Mouse (Mus musculus) large intestine, adult 2 months (tissue): ENCODE data around the gene Ppp3ca. TPM values are rescaled to one million over a fixed set of nuclear protein-coding genes. Genes with fewer than 3 reads are reported as not detected.

Experiments
- DNase-seq: peaks from one replicate; pipeline ENCODE4 v3.0.0-alpha.2; 2012; ENCODE audit warnings: low read depth, low spot score
- WGBS: fragments of 180-500 bp; shearing (Covaris S2); methylation state at CpG from one replicate; pipeline ENCODE4 v1.1.7; 2018; 5-methylcytosine and 5-hydroxymethylcytosine counted together
- polyA plus RNA-seq: library from polyadenylated mRNA; depleted of rRNA; stranded (reverse); fragments of >200 nt; gene quantifications from 2 replicates; pipeline ENCODE4 v1.2.3, GENCODE M21; 2012; rRNA removed

The Ppp3ca gene
- 8.4 and 12.0 TPM in 2 replicates for polyA plus RNA-seq

- 1% methylated on average over 39 of the region's 43 CpGs for WGBS
Measured at GRCm38 (mm10) chr3:136670110-136670359, at the start of gene Ppp3ca. TSS of gene Ppp3ca (plus strand) at chr3:136670124.

GRCm38 (mm10) chr3:136640544-136641230 lies 29.2 kb upstream of the Ppp3ca start:
- DNase-seq: no peak

More at GRCm38 (mm10) chr3:136670110-136670359, at the start of gene Ppp3ca:
- no peak for DNase-seq

DNA sequence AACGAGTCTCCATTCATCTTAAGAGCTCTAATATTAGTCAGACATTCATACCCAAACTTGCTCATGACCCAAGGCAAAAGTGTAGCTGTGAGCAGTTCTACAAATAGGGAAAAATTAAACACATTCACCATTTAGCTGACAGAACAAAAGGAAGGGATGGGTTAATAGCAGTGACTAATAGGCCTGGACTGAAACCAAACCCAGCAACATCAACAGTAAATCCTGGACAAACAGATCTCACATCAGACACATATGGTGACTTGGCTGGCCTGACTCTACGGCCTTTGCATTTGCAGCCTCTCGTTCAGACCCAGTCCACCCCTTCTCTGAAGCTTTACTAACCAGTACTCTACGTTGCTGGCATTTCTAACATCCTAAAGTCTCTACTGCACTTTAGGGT lies 19.0 kb upstream of the Ppp3ca start:
- DNase-seq: no peak
- 73% methylated on average over 4 of the region's 4 CpGs for WGBS

More at GRCm38 (mm10) chr3:136640544-136641230, 29.2 kb upstream of the Ppp3ca start:
- WGBS: 40% methylated on average over 5 of the region's 5 CpGs

DNA sequence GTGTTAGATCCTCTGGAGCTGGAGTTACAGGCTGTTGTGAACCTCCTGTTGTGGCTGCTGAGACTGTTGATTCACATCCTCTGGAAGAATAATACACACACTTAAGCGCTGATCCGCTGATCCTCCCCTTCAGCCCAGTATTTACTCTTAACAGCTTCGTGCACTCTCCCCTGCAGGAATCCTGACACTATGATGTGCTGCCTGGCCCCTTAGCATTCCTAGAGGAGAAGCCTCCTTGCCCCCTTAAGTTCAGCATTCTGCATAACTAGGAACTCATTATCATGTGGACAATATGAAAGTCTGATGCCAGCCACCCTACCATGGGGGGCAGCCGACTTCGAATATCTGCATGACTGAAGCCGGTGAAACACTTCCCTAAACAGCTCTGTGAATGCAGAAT lies 18.4 kb upstream of the Ppp3ca start:
- WGBS: 55% methylated on average over 6 of the region's 6 CpGs
- DNase-seq: no peak

- WGBS: 80% methylated on average over 3 of the region's 3 CpGs
- no peak for DNase-seq
Measured at GRCm38 (mm10) chr3:136656460-136657035, 13.4 kb upstream of the Ppp3ca start.

DNA sequence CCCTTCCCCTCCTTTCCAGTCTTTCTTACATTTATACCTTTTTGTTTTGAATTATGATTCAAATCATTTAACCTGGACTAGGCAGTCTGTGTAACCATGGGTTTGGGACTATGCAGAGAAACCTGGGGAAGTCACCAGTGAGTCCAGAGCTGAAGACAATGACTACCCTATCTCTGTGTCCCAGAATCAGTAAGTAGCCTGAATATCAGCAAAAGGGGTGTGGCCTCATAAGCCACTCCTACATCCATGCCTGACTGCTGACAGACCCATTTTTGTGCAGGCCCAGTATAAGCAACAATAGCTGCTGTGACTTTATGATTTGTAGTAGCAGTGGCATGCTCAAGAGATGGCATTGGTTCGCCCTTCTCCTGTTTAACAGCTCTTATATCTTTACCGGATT lies 11.2 kb upstream of the Ppp3ca start:
- 96% methylated on average over 2 of the region's 2 CpGs for WGBS

DNA sequence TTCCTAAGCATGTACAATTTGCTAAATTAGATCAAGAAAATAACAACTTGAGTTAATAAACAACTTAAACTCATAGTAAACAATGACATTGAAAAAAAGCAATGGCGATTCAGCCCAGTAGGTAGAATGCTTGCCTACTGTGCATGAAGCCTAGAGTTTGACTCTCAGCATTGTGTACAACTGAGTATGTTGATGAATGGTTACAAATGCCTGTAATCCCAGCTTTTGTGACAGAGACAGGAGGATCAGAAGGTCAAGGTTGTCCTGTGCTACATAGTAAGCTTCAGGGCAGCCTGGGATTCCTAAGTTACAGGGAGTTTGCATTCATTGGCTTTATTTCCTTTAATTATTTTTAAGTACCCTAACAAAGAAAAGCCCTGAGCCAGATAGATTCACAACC lies 4.8 kb upstream of the Ppp3ca start:
- DNase-seq: no peak
- 90% methylated on average over 1 of the region's 1 CpGs for WGBS

More for the DNA sequence above, 11.2 kb upstream of the Ppp3ca start:
- DNase-seq: no peak

- WGBS: 44% methylated on average over 2 of the region's 2 CpGs
Measured at GRCm38 (mm10) chr3:136668072-136668471, 1.9 kb upstream of the Ppp3ca start.

DNA sequence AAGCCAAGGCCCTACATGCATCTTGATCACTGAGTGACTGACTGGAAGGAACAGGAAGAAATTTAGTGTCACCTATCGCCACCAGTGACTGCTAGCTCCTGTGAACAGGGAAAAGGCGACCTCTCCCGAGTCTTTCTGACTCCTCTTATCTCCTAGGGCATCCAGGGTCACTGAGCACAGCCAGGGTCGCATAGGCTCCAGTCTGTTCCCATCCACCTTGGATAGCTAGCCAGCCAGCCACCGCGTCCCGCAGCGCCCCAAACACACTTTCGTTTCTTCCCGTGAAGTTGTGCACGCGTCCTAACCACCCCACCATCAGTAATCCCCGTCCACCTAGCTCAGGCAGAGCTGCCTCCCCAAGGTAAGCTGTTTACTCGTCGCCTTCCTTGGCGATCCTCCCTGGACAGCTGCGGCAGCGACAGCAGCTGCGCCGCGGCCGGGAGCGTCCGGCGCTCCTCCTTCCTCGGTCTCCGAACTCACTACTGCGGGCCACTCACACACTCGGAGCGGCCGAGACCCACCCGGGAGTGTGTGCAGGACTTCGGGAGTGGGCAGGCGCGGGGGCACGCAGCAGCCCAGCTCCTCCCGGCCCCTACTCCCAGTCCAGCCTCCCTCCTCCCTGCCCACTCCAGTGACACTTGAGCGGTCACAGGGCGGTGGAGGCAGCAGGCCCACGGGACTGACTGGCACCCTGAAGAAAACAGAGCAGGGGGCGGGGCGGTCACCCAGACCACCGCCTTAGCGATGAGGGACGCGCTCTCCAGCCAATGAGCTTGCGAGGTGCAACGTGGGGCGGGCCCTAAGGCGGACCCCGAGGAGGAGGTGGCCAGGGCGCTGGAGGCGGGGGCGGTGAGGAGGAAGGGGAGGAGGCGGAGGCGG lies 454 bp upstream of the Ppp3ca start:
- WGBS: under 1% methylated on average over 54 of the region's 56 CpGs
- DNase-seq: peak; percentile 84

More at GRCm38 (mm10) chr3:136668072-136668471, 1.9 kb upstream of the Ppp3ca start:
- no peak for DNase-seq

GRCm38 (mm10) chr3:136670360-136671131 lies 622 bp downstream of the Ppp3ca start:
- DNase-seq: peak; percentile 16
- WGBS: under 1% methylated on average over 92 of the region's 92 CpGs

DNA sequence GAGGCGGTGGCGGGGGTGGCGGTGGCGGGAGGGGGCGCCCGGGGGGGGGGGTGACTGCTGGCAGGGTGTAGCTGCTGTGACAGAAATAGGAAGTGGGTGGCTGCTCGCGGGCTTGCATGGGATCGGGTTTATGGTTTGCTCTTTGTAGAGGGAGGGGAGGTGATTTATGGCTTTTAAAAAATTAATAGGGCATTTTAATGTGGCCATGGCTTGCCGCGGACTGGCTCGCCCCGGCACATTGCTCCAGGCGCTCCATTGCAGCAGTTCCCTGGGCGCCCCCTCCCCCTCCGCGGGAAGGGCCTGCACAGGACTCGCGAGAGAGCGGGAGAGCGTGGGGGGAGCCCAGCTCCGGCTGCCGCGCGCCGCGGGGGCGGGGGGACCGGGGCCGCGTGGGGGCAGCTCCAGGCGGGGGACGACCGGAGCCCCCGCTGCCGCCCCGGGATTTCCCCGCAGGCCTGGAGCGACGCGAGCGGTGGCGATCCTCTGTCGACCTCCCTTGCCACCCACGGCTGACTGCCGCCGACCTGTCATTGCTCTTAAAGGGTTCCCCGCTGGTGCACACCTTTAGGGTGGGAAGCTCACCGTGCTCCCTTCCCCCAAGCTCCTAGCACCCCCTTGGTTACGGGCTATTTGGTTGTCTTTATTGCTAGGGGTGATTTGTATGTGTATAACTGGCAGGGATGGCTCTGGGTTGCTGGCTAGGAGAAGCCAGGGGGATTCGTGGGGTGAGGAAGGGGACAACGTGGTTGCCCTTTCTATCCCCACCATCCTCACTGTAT lies 1.4 kb downstream of the Ppp3ca start:
- WGBS: under 1% methylated on average over 52 of the region's 52 CpGs

GRCm38 (mm10) chr3:136671940-136672278 lies 2.0 kb downstream of the Ppp3ca start:
- WGBS: 13% methylated on average over 5 of the region's 5 CpGs
- DNase-seq: no peak

More for the DNA sequence above, 1.4 kb downstream of the Ppp3ca start:
- peak; percentile 18 for DNase-seq

DNA sequence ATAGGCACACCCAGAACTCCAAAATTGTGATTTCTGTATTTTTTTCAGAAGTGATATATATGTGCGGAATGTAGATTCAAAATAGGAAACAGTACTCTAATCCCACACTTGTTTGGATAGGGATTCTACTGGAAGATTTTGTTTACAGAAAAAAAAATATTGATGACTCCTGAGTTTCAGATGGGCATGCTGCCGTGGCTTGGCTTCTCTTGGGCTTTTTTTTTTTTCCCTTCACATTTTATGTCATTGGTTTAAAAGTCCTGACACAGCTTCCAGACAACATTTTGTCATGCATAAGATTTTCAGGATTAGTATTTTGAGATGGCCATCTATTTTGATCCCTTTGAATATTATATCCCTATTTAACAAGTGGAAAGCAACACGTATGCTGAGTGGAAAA lies 2.9 kb downstream of the Ppp3ca start:
- DNase-seq: no peak
- WGBS: 73% methylated on average over 3 of the region's 3 CpGs

DNA sequence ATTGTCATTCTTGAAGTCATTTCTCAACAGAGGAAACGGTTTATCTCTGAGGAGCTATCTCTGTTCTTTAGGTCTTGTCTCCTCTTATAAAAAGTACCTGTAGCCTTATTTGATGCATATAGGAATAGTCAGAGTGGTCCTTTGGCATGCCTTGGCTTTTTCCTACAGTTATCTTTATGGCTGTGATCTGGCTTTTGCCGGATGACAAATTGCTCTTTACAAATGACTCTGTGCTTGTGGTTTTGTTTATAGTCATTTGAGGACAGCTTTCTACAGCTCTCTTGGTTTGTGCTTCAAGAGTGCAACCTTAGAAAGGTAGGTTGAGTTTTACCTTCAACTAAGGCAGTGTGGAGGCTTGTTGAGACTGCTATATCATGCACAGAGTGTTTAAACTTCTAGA lies 3.4 kb downstream of the Ppp3ca start:
- DNase-seq: no peak
- WGBS: 58% methylated on average over 2 of the region's 2 CpGs

GRCm38 (mm10) chr3:136674486-136674885 lies 4.6 kb downstream of the Ppp3ca start:
- WGBS: 46% methylated on average over 5 of the region's 5 CpGs
- DNase-seq: no peak

DNA sequence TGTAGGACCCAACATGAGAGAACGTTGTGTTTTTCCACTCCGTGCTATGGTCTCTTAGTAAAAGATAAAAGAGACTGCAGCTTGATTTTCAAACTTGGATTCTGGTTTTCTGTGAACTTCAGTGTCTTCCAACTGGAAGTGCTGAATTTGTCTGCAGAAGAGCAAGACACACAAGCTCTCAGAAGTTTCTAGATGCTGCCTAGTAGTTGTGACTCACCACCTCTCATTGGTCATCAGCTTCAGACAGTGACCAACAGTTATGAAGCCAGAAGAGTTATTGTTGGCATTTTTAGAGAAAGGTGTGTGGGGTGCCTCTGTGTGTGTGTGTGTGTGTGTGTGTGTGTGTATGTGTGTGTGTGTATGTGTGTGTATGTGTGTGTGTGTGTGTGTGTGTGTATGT lies 7.1 kb downstream of the Ppp3ca start:
- 84% methylated on average over 2 of the region's 2 CpGs for WGBS
- DNase-seq: no peak

- DNase-seq: no peak
- WGBS: 59% methylated on average over 8 of the region's 8 CpGs
Measured at GRCm38 (mm10) chr3:136678386-136678785, 8.5 kb downstream of the Ppp3ca start.

- DNase-seq: no peak
- WGBS: 81% methylated on average over 6 of the region's 6 CpGs
Measured at GRCm38 (mm10) chr3:136679903-136680491, 10.1 kb downstream of the Ppp3ca start.

GRCm38 (mm10) chr3:136682242-136682641 lies 12.3 kb downstream of the Ppp3ca start:
- WGBS: 89% methylated on average over 8 of the region's 8 CpGs

More at GRCm38 (mm10) chr3:136682242-136682641, 12.3 kb downstream of the Ppp3ca start:
- DNase-seq: no peak
